Mouse (Mus musculus) forebrain, embryonic 11.5 days (tissue): Measurements from ENCODE around the gene Manea. TPM values are rescaled to one million over a fixed set of nuclear protein-coding genes. Genes with fewer than 3 reads are reported as not detected.

Experiments
- ATAC-seq: fragments of 200-750 bp; cut with Nextera tagmentation; replicated peaks from 2 replicates; pipeline ENCODE4 v1.8.0; 2017; ENCODE audit warnings: moderate TSS enrichment; ENCODE audit not compliant: low FRiP score
- DNase-seq: peaks from one replicate; pipeline ENCODE4 v3.0.0-alpha.2; 2017; ENCODE audit warnings: low spot score
- H3K27ac ChIP-seq: fragments of 300-500 bp; sonication (generic); 2 replicates; pipeline ENCODE4 v1.5.1; 2014; ENCODE audit warnings: low read depth, low read length
- H3K27me3 ChIP-seq: fragments of 300-500 bp; sonication (generic); 2 replicates; pipeline ENCODE4 v1.6.1; 2014; ENCODE audit warnings: mild to moderate bottlenecking, low read length, mixed read lengths; ENCODE audit not compliant: control insufficient read depth, insufficient read depth
- H3K36me3 ChIP-seq: fragments of 300-500 bp; sonication (generic); 2 replicates; pipeline ENCODE4 v1.6.1; 2014; ENCODE audit warnings: mild to moderate bottlenecking, low read length, moderate library complexity, mixed read lengths; ENCODE audit not compliant: control insufficient read depth, insufficient read depth
- H3K4me1 ChIP-seq: fragments of 300-500 bp; sonication (generic); replicated peaks from 2 replicates; pipeline ENCODE4 v1.6.1; 2014; ENCODE audit warnings: low read length, mixed read lengths; ENCODE audit not compliant: control insufficient read depth, insufficient read depth
- H3K4me2 ChIP-seq: fragments of 300-500 bp; sonication (generic); 2 replicates; pipeline ENCODE4 v1.6.1; 2014; ENCODE audit warnings: low read depth, mild to moderate bottlenecking, low read length, moderate library complexity, mixed read lengths; ENCODE audit not compliant: severe bottlenecking
- H3K4me3 ChIP-seq: fragments of 300-500 bp; sonication (generic); 2 replicates; pipeline ENCODE4 v1.5.1; 2014; ENCODE audit warnings: low read depth, low read length
- H3K9ac ChIP-seq: fragments of 300-500 bp; sonication (generic); 2 replicates; pipeline ENCODE4 v1.6.1; 2014; ENCODE audit warnings: low read length
- H3K9me3 ChIP-seq: fragments of 300-500 bp; sonication (generic); 2 replicates; pipeline ENCODE4 v1.6.1; 2016; ENCODE audit warnings: low read length, mixed read lengths; ENCODE audit not compliant: control insufficient read depth
- WGBS: fragments of 180-500 bp; shearing (Covaris S2); extraction: QIAGEN DNeasy Blood & Tissue Kit; methylation state at CpG from one replicate; pipeline ENCODE4 v1.1.7; 2014; 5-methylcytosine and 5-hydroxymethylcytosine counted together
- polyA plus RNA-seq: library from polyadenylated mRNA; unstranded; fragments of >200 nt; fragmentation: Nextera tagmentation; extraction: Ambion mirVana; gene quantifications from 2 replicates; pipeline ENCODE4 v1.2.1, GENCODE M21; 2014

Manea gene
- 21.4 and 23.6 TPM in 2 replicates for polyA plus RNA-seq

GRCm38 (mm10) chr4:26346443-26347106 lies at the start of gene Manea:
Manea (minus strand) TSS chr4:26346891.
- DNase-seq (peak; percentile 95), ATAC-seq (peak; percentile 98)
- Histone ChIP-seq H3K9ac (peak within 1 kb of the TSS; percentile 89), H3K36me3 (no peaks in the 10 kb centered on the region), H3K27ac (peak within 1 kb of the TSS; percentile 82), H3K27me3 (no peaks in the 10 kb centered on the region), H3K4me1 (no peaks in the 10 kb centered on the region), H3K4me2 (peak within 1 kb of the TSS; percentile 49), H3K9me3 (no peaks in the 10 kb centered on the region), H3K4me3 (peak within 1 kb of the TSS; percentile 78)
- under 1% methylated on average over 46 of the region's 52 CpGs for WGBS

GRCm38 (mm10) chr4:26354616-26355015 lies 7.9 kb upstream of the Manea start:
- H3K4me2 ChIP-seq, result no peak overlapping the region

GRCm38 (mm10) chr4:26353643-26354231 lies 7.0 kb upstream of the Manea start:
- H3K4me2 ChIP-seq, result no peak overlapping the region
- H3K9ac ChIP-seq, result no peak overlapping the region
- H3K4me3 ChIP-seq, result no peak overlapping the region
- no peaks in the 10 kb centered on the region for H3K27me3 ChIP-seq
- no peaks in the 10 kb centered on the region for H3K4me1 ChIP-seq
- DNase-seq (no peak), ATAC-seq (no peak; the same call in 1 of the 2 replicates)
- H3K36me3 ChIP-seq, result no peaks in the 10 kb centered on the region
- H3K9me3 ChIP-seq, result no peaks in the 10 kb centered on the region
- WGBS, result 24% methylated on average over 2 of the region's 2 CpGs
- H3K27ac ChIP-seq, result no peak overlapping the region

More at GRCm38 (mm10) chr4:26354616-26355015, 7.9 kb upstream of the Manea start:
- ATAC-seq (no peak), DNase-seq (no peak)
- H3K4me1 ChIP-seq, result no peaks in the 10 kb centered on the region
- WGBS, result 85% methylated on average over 2 of the region's 2 CpGs
- H3K4me3 ChIP-seq, result no peak overlapping the region
- H3K36me3 ChIP-seq, result no peaks in the 10 kb centered on the region
- no peak overlapping the region for H3K27ac ChIP-seq
- no peaks in the 10 kb centered on the region for H3K27me3 ChIP-seq
- H3K9ac ChIP-seq, result no peak overlapping the region
- no peaks in the 10 kb centered on the region for H3K9me3 ChIP-seq

GRCm38 (mm10) chr4:26347239-26347638 lies 548 bp upstream of the Manea start:
- no peak for DNase-seq
- Histone ChIP-seq H3K4me2 (no peak overlapping the region), H3K27me3 (no peaks in the 10 kb centered on the region), H3K4me3 (no peak overlapping the region), H3K9me3 (no peaks in the 10 kb centered on the region), H3K9ac (no peak overlapping the region), H3K36me3 (no peaks in the 10 kb centered on the region), H3K27ac (no peak overlapping the region), H3K4me1 (no peaks in the 10 kb centered on the region)
- 40% methylated on average over 2 of the region's 2 CpGs for WGBS
- ATAC-seq, result no peak

GRCm38 (mm10) chr4:26345741-26346442 lies 799 bp downstream of the Manea start:
- Histone ChIP-seq H3K9ac (peak overlapping the region; percentile 89), H3K27me3 (no peaks in the 10 kb centered on the region), H3K27ac (peak overlapping the region; percentile 82), H3K4me1 (no peaks in the 10 kb centered on the region), H3K4me2 (peak overlapping the region; percentile 49), H3K4me3 (peak overlapping the region; percentile 78), H3K36me3 (no peaks in the 10 kb centered on the region), H3K9me3 (no peaks in the 10 kb centered on the region)
- WGBS, result 2% methylated on average over 16 of the region's 16 CpGs
- ATAC-seq (peak; percentile 9), DNase-seq (no peak)

GRCm38 (mm10) chr4:26345080-26345479 lies 1.6 kb downstream of the Manea start:
- no peak for DNase-seq
- Histone ChIP-seq H3K9me3 (no peaks in the 10 kb centered on the region), H3K27ac (no peak overlapping the region), H3K9ac (no peak overlapping the region), H3K36me3 (no peaks in the 10 kb centered on the region), H3K27me3 (no peaks in the 10 kb centered on the region), H3K4me2 (no peak overlapping the region), H3K4me3 (no peak overlapping the region), H3K4me1 (no peaks in the 10 kb centered on the region)
- WGBS, result 69% methylated on average over 3 of the region's 3 CpGs
- no peak for ATAC-seq

- Histone ChIP-seq H3K9me3 (no peaks in the 10 kb centered on the region), H3K27me3 (no peaks in the 10 kb centered on the region), H3K4me3 (no peak overlapping the region), H3K9ac (no peak overlapping the region), H3K36me3 (no peaks in the 10 kb centered on the region), H3K4me2 (no peak overlapping the region), H3K4me1 (no peaks in the 10 kb centered on the region), H3K27ac (no peak overlapping the region)
- ATAC-seq (no peak), DNase-seq (no peak)
These were observed 4.3 kb downstream of the Manea start for GRCm38 (mm10) chr4:26342346-26342745.

- H3K4me2 ChIP-seq, result no peak overlapping the region
- H3K4me3 ChIP-seq, result no peak overlapping the region
- no peak overlapping the region for H3K27ac ChIP-seq
- WGBS, result 88% methylated on average over 5 of the region's 5 CpGs
- H3K9ac ChIP-seq, result no peak overlapping the region
- DNase-seq (no peak), ATAC-seq (no peak)
- H3K27me3 ChIP-seq, result no peaks in the 10 kb centered on the region
- no peaks in the 10 kb centered on the region for H3K36me3 ChIP-seq
- no peaks in the 10 kb centered on the region for H3K9me3 ChIP-seq
- H3K4me1 ChIP-seq, result no peaks in the 10 kb centered on the region
These were observed 8.1 kb downstream of the Manea start for GRCm38 (mm10) chr4:26338604-26339003.
